Mouse (Mus musculus) liver, embryonic 11.5 days (tissue): Measurements from ENCODE around the gene Tacr3. TPM values are rescaled to one million over a fixed set of nuclear protein-coding genes. Genes with fewer than 3 reads are reported as not detected.

Experiments
- ATAC-seq: fragments of 200-750 bp; cut with Nextera tagmentation; replicated peaks from 2 replicates; pipeline ENCODE4 v1.8.0; 2017; ENCODE audit warnings: moderate number of reproducible peaks, mild to moderate bottlenecking, moderate TSS enrichment, moderate library complexity; ENCODE audit not compliant: low FRiP score
- DNase-seq: peaks from one replicate; pipeline ENCODE4 v3.0.0-alpha.2; 2017; ENCODE audit warnings: low spot score
- H3K27ac ChIP-seq: fragments of 300-500 bp; sonication (generic); 2 replicates; pipeline ENCODE4 v1.5.1; 2014; ENCODE audit warnings: mild to moderate bottlenecking, low read depth, low read length, control low read depth
- H3K27me3 ChIP-seq: fragments of 300-500 bp; sonication (generic); replicated peaks from 2 replicates; pipeline ENCODE4 v1.6.1; 2014; ENCODE audit warnings: low read length, mixed read lengths; ENCODE audit not compliant: control insufficient read depth, insufficient read depth
- H3K36me3 ChIP-seq: fragments of 300-500 bp; sonication (generic); 2 replicates; pipeline ENCODE4 v1.6.1; 2014; ENCODE audit warnings: mild to moderate bottlenecking, low read length, moderate library complexity, mixed read lengths; ENCODE audit not compliant: control insufficient read depth, insufficient read depth
- H3K4me1 ChIP-seq: fragments of 300-500 bp; sonication (generic); replicated peaks from 2 replicates; pipeline ENCODE4 v1.6.1; 2014; ENCODE audit warnings: low read length, mixed read lengths; ENCODE audit not compliant: control insufficient read depth, insufficient read depth
- H3K4me2 ChIP-seq: fragments of 300-500 bp; sonication (generic); 2 replicates; pipeline ENCODE4 v1.6.1; 2014; ENCODE audit warnings: mild to moderate bottlenecking, control low read depth, moderate library complexity
- H3K4me3 ChIP-seq: fragments of 300-500 bp; sonication (generic); 2 replicates; pipeline ENCODE4 v1.5.1; 2014; ENCODE audit warnings: low read depth, low read length, control low read depth
- H3K9ac ChIP-seq: fragments of 300-500 bp; sonication (generic); 2 replicates; pipeline ENCODE4 v1.6.1; 2014; ENCODE audit warnings: low read depth, low read length, control low read depth
- H3K9me3 ChIP-seq: fragments of 300-500 bp; sonication (generic); 2 replicates; pipeline ENCODE4 v1.6.1; 2016; ENCODE audit warnings: low read length, inconsistent platforms, mixed read lengths; ENCODE audit not compliant: control insufficient read depth
- WGBS: fragments of 180-500 bp; shearing (Covaris S2); extraction: QIAGEN DNeasy Blood & Tissue Kit; methylation state at CpG from one replicate; pipeline ENCODE4 v1.1.7; 2014; 5-methylcytosine and 5-hydroxymethylcytosine counted together
- polyA plus RNA-seq: library from polyadenylated mRNA; unstranded; fragments of >200 nt; fragmentation: Nextera tagmentation; extraction: Ambion mirVana; gene quantifications from 2 replicates; pipeline ENCODE4 v1.2.1, GENCODE M21; 2014

Tacr3 gene
- polyA plus RNA-seq, 1 experiment from 2014 or later, result 0.07 TPM

- 72% methylated on average over 6 of the region's 6 CpGs for WGBS
- H3K9me3 ChIP-seq, result no peaks in the 10 kb centered on the region
Observed at GRCm38 (mm10) chr3:134963461-134963860, 134.7 kb downstream of the Tacr3 start.

GRCm38 (mm10) chr3:134978902-134979301, 150.1 kb downstream of the Tacr3 start:
- Histone ChIP-seq H3K4me1 (no peaks in the 10 kb centered on the region), H3K9me3 (no peaks in the 10 kb centered on the region), H3K27me3 (no peaks in the 10 kb centered on the region), H3K36me3 (no peaks in the 10 kb centered on the region), H3K9ac (no peak overlapping the region), H3K27ac (no peak overlapping the region), H3K4me2 (no peak overlapping the region), H3K4me3 (no peak overlapping the region)
- ATAC-seq, result no peak
- DNase-seq, result no peak
- WGBS, result 55% methylated on average over 3 of the region's 3 CpGs

More at GRCm38 (mm10) chr3:134963461-134963860, 134.7 kb downstream of the Tacr3 start:
- H3K4me1 ChIP-seq, result no peaks in the 10 kb centered on the region
- no peak overlapping the region for H3K27ac ChIP-seq
- H3K9ac ChIP-seq, result no peak overlapping the region
- no peaks in the 10 kb centered on the region for H3K27me3 ChIP-seq
- H3K36me3 ChIP-seq, result no peaks in the 10 kb centered on the region
- ATAC-seq (no peak), DNase-seq (no peak)
- no peak overlapping the region for H3K4me2 ChIP-seq
- H3K4me3 ChIP-seq, result no peak overlapping the region

GRCm38 (mm10) chr3:134980140-134980539, 151.3 kb downstream of the Tacr3 start:
- Histone ChIP-seq H3K36me3 (no peaks in the 10 kb centered on the region), H3K4me2 (no peak overlapping the region), H3K27me3 (no peaks in the 10 kb centered on the region), H3K27ac (no peak overlapping the region), H3K9ac (no peak overlapping the region), H3K9me3 (no peaks in the 10 kb centered on the region), H3K4me3 (no peak overlapping the region), H3K4me1 (no peaks in the 10 kb centered on the region)
- DNase-seq (no peak), ATAC-seq (no peak)
- 47% methylated on average over 3 of the region's 3 CpGs for WGBS
